Mouse (Mus musculus): ENCODE results near the gene Mical3.

Gene Mical3

GRCm38 (mm10) chr6:121145906-121146305, 15.1 kb upstream of the Mical3 start:
- DNase-seq (ENCODE audit: low read depth, low spot score): no peak

- DNase-seq (ENCODE audit: low read depth, low spot score): no peak
Observed at GRCm38 (mm10) chr6:121145010-121145604, 14.3 kb upstream of the Mical3 start.

GRCm38 (mm10) chr6:121144066-121144465, 13.3 kb upstream of the Mical3 start:
- DNase-seq (ENCODE audit: low read depth, low spot score): no peak

- no peak for DNase-seq (ENCODE audit: low read depth, low spot score)
Observed at GRCm38 (mm10) chr6:121143439-121143838, 12.6 kb upstream of the Mical3 start.

GRCm38 (mm10) chr6:121142298-121142697, 11.5 kb upstream of the Mical3 start:
- DNase-seq (ENCODE audit: low read depth, low spot score): no peak

- DNase-seq (ENCODE audit: low read depth, low spot score): no peak
Observed at GRCm38 (mm10) chr6:121139271-121139670, 8.5 kb upstream of the Mical3 start.

- no peak for DNase-seq (ENCODE audit: low read depth, low spot score)
Observed at GRCm38 (mm10) chr6:121138338-121139040, 7.7 kb upstream of the Mical3 start.

GRCm38 (mm10) chr6:121137222-121137621, 6.4 kb upstream of the Mical3 start:
- peak; percentile 49 for DNase-seq (ENCODE audit: low read depth, low spot score)

GRCm38 (mm10) chr6:121134884-121135283, 4.1 kb upstream of the Mical3 start:
- no peak for DNase-seq (ENCODE audit: low read depth, low spot score)

GRCm38 (mm10) chr6:121134249-121134648, 3.5 kb upstream of the Mical3 start:
- no peak for DNase-seq (ENCODE audit: low read depth, low spot score)

GRCm38 (mm10) chr6:121130039-121130705, 627 bp downstream of the Mical3 start:
- DNase-seq (ENCODE audit: low read depth, low spot score): peak; percentile 83

- DNase-seq (ENCODE audit: low read depth, low spot score): no peak
Observed at GRCm38 (mm10) chr6:121129506-121129905, 1.3 kb downstream of the Mical3 start.

GRCm38 (mm10) chr6:121128736-121129135, 2.1 kb downstream of the Mical3 start:
- no peak for DNase-seq (ENCODE audit: low read depth, low spot score)

- no peak for DNase-seq (ENCODE audit: low read depth, low spot score)
Observed at GRCm38 (mm10) chr6:121127726-121128125, 3.1 kb downstream of the Mical3 start.

GRCm38 (mm10) chr6:121126202-121126601, 4.6 kb downstream of the Mical3 start:
- DNase-seq (ENCODE audit: low read depth, low spot score): no peak

GRCm38 (mm10) chr6:121122739-121123241, 8.0 kb downstream of the Mical3 start:
- no peak for DNase-seq (ENCODE audit: low read depth, low spot score)

GRCm38 (mm10) chr6:121120776-121121175, 10.0 kb downstream of the Mical3 start:
- no peak for DNase-seq (ENCODE audit: low read depth, low spot score)

GRCm38 (mm10) chr6:121117971-121118755, 12.6 kb downstream of the Mical3 start:
- no peak for DNase-seq (ENCODE audit: low read depth, low spot score)

GRCm38 (mm10) chr6:121117142-121117541, 13.7 kb downstream of the Mical3 start:
- DNase-seq (ENCODE audit: low read depth, low spot score): no peak

GRCm38 (mm10) chr6:121116434-121116833, 14.4 kb downstream of the Mical3 start:
- no peak for DNase-seq (ENCODE audit: low read depth, low spot score)

GRCm38 (mm10) chr6:121111448-121112055, 19.2 kb downstream of the Mical3 start:
- no peak for DNase-seq (ENCODE audit: low read depth, low spot score)

All from WW6 (cell line).